Mouse (Mus musculus) megakaryocyte, adult 5-6 weeks (primary cell): ENCODE measurements around the gene Fntb. TPM values are rescaled to one million over a fixed set of nuclear protein-coding genes. Genes with fewer than 3 reads are reported as not detected.
A peak's percentile ranks its signal among the peaks of the same experiment; 100 is the strongest.
"Not testable (repeated sequence)": the region's sequence is repeated elsewhere in the genome, so short reads cannot be mapped to it uniquely, and the experiment has no call there.

Experiments used
- ATAC-seq: 2 replicates; pipeline ENCODE4 v1.8.0; 2016; ENCODE audit warnings: mild to moderate bottlenecking, inconsistent platforms; ENCODE audit not compliant: poor library complexity, severe bottlenecking
- total RNA-seq, 2 experiments: library from RNA; stranded (forward) in 1 of 2; stranded (reverse) in 1 of 2; fragments of 153-499, 151-499 nt in 1 of 2; fragments of 221-1000, 200-1000 nt in 1 of 2; gene quantifications; 2 replicates each; pipeline versions ENCODE4 v1.2.3 to v1.2.4; 2015 to 2017

Gene Fntb
- total RNA-seq, 2 experiments from 2014 or later: 2.8 to 3.1 TPM

GRCm38 (mm10) chr12:76832704-76833103 is 67.3 kb downstream of the Fntb start:
- no peak for ATAC-seq

GRCm38 (mm10) chr12:76837101-76837843 is 71.9 kb downstream of the Fntb start:
- peak; percentile 96 for ATAC-seq

GRCm38 (mm10) chr12:76837844-76838650 is 72.7 kb downstream of the Fntb start:
- peak; percentile 37 for ATAC-seq

- ATAC-seq: no peak
Measured at GRCm38 (mm10) chr12:76839298-76839697, 73.9 kb downstream of the Fntb start.

GRCm38 (mm10) chr12:76840081-76840480 is 74.7 kb downstream of the Fntb start:
- ATAC-seq: no peak

- ATAC-seq: no peak
Measured at GRCm38 (mm10) chr12:76844346-76845061, 79.1 kb downstream of the Fntb start.

GRCm38 (mm10) chr12:76852419-76852818 is 87.0 kb downstream of the Fntb start:
- no peak for ATAC-seq

- ATAC-seq: no peak
Measured at GRCm38 (mm10) chr12:76853378-76854142, 88.2 kb downstream of the Fntb start.

GRCm38 (mm10) chr12:76857087-76857486 is 91.7 kb downstream of the Fntb start:
- no peak for ATAC-seq

- ATAC-seq: not testable (repeated sequence)
Measured at GRCm38 (mm10) chr12:76858788-76859187, 93.4 kb downstream of the Fntb start.

- ATAC-seq: no peak
Measured at GRCm38 (mm10) chr12:76863651-76864050, 98.3 kb downstream of the Fntb start.

GRCm38 (mm10) chr12:76865266-76865665 is 99.9 kb downstream of the Fntb start:
- ATAC-seq: no peak

GRCm38 (mm10) chr12:76867586-76868280 is 102.3 kb downstream of the Fntb start:
- ATAC-seq: peak; percentile 53

GRCm38 (mm10) chr12:76868463-76869198 is 103.2 kb downstream of the Fntb start:
- no peak for ATAC-seq

GRCm38 (mm10) chr12:76869561-76869960 is 104.2 kb downstream of the Fntb start:
- no peak for ATAC-seq

GRCm38 (mm10) chr12:76872767-76873316 is 107.5 kb downstream of the Fntb start:
- no peak for ATAC-seq

GRCm38 (mm10) chr12:76874826-76875225 is 109.4 kb downstream of the Fntb start:
- ATAC-seq: no peak

- peak; percentile 67 for ATAC-seq
Measured at GRCm38 (mm10) chr12:76879242-76879641, 113.9 kb downstream of the Fntb start.

GRCm38 (mm10) chr12:76880131-76880530 is 114.7 kb downstream of the Fntb start:
- ATAC-seq: no peak
